Mouse (Mus musculus) brain, adult 10 weeks (tissue): ENCODE measurements around the gene Rps16. TPM values are rescaled to one million over a fixed set of nuclear protein-coding genes. Genes with fewer than 3 reads are reported as not detected.

Experiments
- polyA plus RNA-seq: library from polyadenylated mRNA; stranded (reverse); fragments of 350-450 nt; fragmentation: Illumina TruSeq; extraction: RNeasy Lipid Tissue Mini Kit (QIAGEN cat#74804); gene quantifications from one replicate; pipeline ENCODE4 v1.2.3, GENCODE M21; 2015; ENCODE audit warnings: low read depth, low replicate concordance

Gene Rps16
- 704 TPM for polyA plus RNA-seq

GRCm38 (mm10) chr7:28350155-28350883, at the start of gene Rps16:
Rps16 (plus strand) TSS chr7:28350652.

GRCm38 (mm10) chr7:28301616-28302433, 48.6 kb upstream of the Rps16 start, which contains the start of gene Dll3:
Dll3 (minus strand) TSS chr7:28302238.

GRCm38 (mm10) chr7:28311926-28312543, 38.4 kb upstream of the Rps16 start, which contains the start of gene Timm50:
Timm50 (minus strand) TSS chr7:28312072.

GRCm38 (mm10) chr7:28338108-28338998, 12.1 kb upstream of the Rps16 start, which contains the start of gene Supt5:
Supt5 (minus strand) TSS chr7:28338746.

GRCm38 (mm10) chr7:28372251-28373108, 22.0 kb downstream of the Rps16 start, which contains the start of gene Plekhg2:
Plekhg2 (minus strand) TSS chr7:28372599.

GRCm38 (mm10) chr7:28380237-28381016, 30.0 kb downstream of the Rps16 start, which contains the start of gene Zfp36:
Zfp36 (minus strand) TSS chr7:28380253.

GRCm38 (mm10) chr7:28392429-28393271, 42.2 kb downstream of the Rps16 start, which contains the start of the genes Med29 and Paf1:
Med29 (minus strand) TSS chr7:28392708.
Paf1 (plus strand) TSS chr7:28392951.

Other genes with a start within 250 kb of the Rps16 start
- 0.04 TPM for gene 9530053A07Rik, start 221.2 kb upstream of the Rps16 start, polyA plus RNA-seq
- 60.8 TPM for gene Fbl, start 180.9 kb upstream of the Rps16 start, polyA plus RNA-seq
- gene Dyrk1b, start 171.2 kb upstream of the Rps16 start, polyA plus RNA-seq: 17.0 TPM
- gene Eid2, start 82.8 kb upstream of the Rps16 start, polyA plus RNA-seq: 47.8 TPM
- gene Eid2b, start 72.9 kb upstream of the Rps16 start, polyA plus RNA-seq: 25.0 TPM
- 0.74 TPM for gene Selenov, start 59.5 kb upstream of the Rps16 start, polyA plus RNA-seq
- 1.0 TPM for gene Dll3, start 48.4 kb upstream of the Rps16 start, polyA plus RNA-seq
- 48.9 TPM for gene Timm50, start 38.6 kb upstream of the Rps16 start, polyA plus RNA-seq
- gene Supt5, start 11.9 kb upstream of the Rps16 start, polyA plus RNA-seq: 94.6 TPM
- 4.3 TPM for gene Plekhg2, start 21.9 kb downstream of the Rps16 start, polyA plus RNA-seq
- gene Zfp36, start 29.6 kb downstream of the Rps16 start, polyA plus RNA-seq: 2.7 TPM
- gene Med29, start 42.1 kb downstream of the Rps16 start, polyA plus RNA-seq: 31.3 TPM
- 102 TPM for gene Paf1, start 42.3 kb downstream of the Rps16 start, polyA plus RNA-seq
- gene Gmfg, start 86.8 kb downstream of the Rps16 start, polyA plus RNA-seq: 4.6 TPM
- gene Lrfn1, start 101.3 kb downstream of the Rps16 start, polyA plus RNA-seq: 38.2 TPM
- not detected for gene Ifnl2, start 159.8 kb downstream of the Rps16 start, polyA plus RNA-seq
- not detected for gene Ifnl3, start 172.2 kb downstream of the Rps16 start, polyA plus RNA-seq
- not detected for gene Sycn, start 190.2 kb downstream of the Rps16 start, polyA plus RNA-seq
- not detected for gene Nccrp1, start 196.6 kb downstream of the Rps16 start, polyA plus RNA-seq
- gene Samd4b, start 247.5 kb downstream of the Rps16 start, polyA plus RNA-seq: 37.9 TPM
- gene Pak4, start 247.5 kb downstream of the Rps16 start, polyA plus RNA-seq: 6.6 TPM